ENCODE assay signal across 9 mouse cellular contexts in the genomic region with DNA sequence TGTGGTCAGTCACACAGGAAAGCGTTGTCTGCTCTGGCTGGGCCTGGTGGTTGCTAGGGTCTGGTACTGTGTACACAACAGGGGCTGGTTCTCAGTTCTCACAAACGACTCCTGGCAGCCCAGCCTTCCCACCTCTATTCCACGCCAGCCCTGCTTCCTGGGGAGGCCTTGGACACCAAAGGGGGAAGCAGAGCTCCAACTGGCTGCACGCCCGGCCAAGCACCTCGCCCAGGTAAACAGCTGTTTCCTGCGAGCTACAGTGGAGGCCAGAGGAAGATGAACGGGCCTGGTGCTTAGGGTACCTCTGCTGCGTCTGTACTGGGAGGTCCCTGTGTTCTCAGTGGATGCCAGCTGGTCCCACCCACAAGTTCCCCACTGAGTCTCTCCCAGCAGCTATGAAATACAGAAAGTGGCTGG. TPM values are rescaled to one million over a fixed set of nuclear protein-coding genes. Genes with fewer than 3 reads are reported as not detected.
DNase-seq lines count a peak whose midpoint lies in the region; ATAC-seq and TF ChIP-seq lines count a peak whose summit lies in the region.
"Had no signal": no experiment of that assay in that cellular context is flagged by ENCODE, and none has a peak within 500 bp of the region (broad histone marks: within the 10 kb centered on the region; RNA-seq: fewer than 3 reads in every experiment).

No protein-coding gene starts in this region.

- no peak for DNase-seq in forebrain, embryonic 14.5 days (ENCODE audit: low spot score)
- peak; percentile 7 for DNase-seq in brain, embryonic 14.5 days (ENCODE audit: low read depth)
- DNase-seq in heart, postnatal 25 days (ENCODE audit: low spot score), result peak; percentile 8
- no peak for DNase-seq in limb, embryonic 10.5 days (ENCODE audit: low spot score)
- DNase-seq in thymus, postnatal 14 days, result no peak

- no peak for ATAC-seq in forebrain, embryonic 13.5 days
- no peak for ATAC-seq in forebrain, embryonic 14.5 days
- no peak for ATAC-seq in neural tube, embryonic 14.5 days (ENCODE audit: low read depth)
- no peak for ATAC-seq in granulocyte monocyte progenitor cell, adult 5-6 weeks (replicated peaks; ENCODE audit: poor library complexity, severe bottlenecking)

- no peak overlapping the region for H3K4me3 ChIP-seq in forebrain, embryonic 13.5 days
- H3K4me3 ChIP-seq in forebrain, embryonic 14.5 days (ENCODE audit: low read depth, low read length), result no peak overlapping the region
- no peak overlapping the region for H3K4me3 ChIP-seq in limb, embryonic 10.5 days
- H3K4me3 ChIP-seq in neural tube, embryonic 14.5 days (ENCODE audit: low read depth, low read length), result no peak overlapping the region

- peaks cover 24% of the 10 kb centered on the region for H3K4me1 ChIP-seq in forebrain, embryonic 13.5 days
- H3K4me1 ChIP-seq in forebrain, embryonic 14.5 days (ENCODE audit: control insufficient read depth, insufficient read depth, low read length), result peaks cover 5% of the 10 kb centered on the region; the same call in 1 of the 2 replicates
- H3K4me1 ChIP-seq in limb, embryonic 10.5 days, result peaks cover 54% of the 10 kb centered on the region
- H3K4me1 ChIP-seq in neural tube, embryonic 14.5 days (ENCODE audit: control insufficient read depth, insufficient read depth, low read length), result peaks cover 18% of the 10 kb centered on the region

- no peaks in the 10 kb centered on the region for H3K9me3 ChIP-seq in forebrain, embryonic 13.5 days (replicated peaks)
- H3K9me3 ChIP-seq in forebrain, embryonic 14.5 days (replicated peaks; ENCODE audit: control insufficient read depth, low read length), result no peaks in the 10 kb centered on the region
- H3K9me3 ChIP-seq in limb, embryonic 10.5 days (replicated peaks), result no peaks in the 10 kb centered on the region
- no peaks in the 10 kb centered on the region for H3K9me3 ChIP-seq in neural tube, embryonic 14.5 days (ENCODE audit: control insufficient read depth, low read length)

- peak overlapping the region; percentile 39; the same call in 1 of the 2 replicates for H3K9ac ChIP-seq in forebrain, embryonic 13.5 days
- H3K9ac ChIP-seq in forebrain, embryonic 14.5 days (ENCODE audit: low read length), result no peak overlapping the region
- peak overlapping the region; percentile 16; the same call in 1 of the 2 replicates for H3K9ac ChIP-seq in neural tube, embryonic 14.5 days (replicated peaks; ENCODE audit: low read depth, low read length)

- peaks cover 7% of the 10 kb centered on the region for H3K36me3 ChIP-seq in forebrain, embryonic 13.5 days (ENCODE audit: poor library complexity, severe bottlenecking)
- H3K36me3 ChIP-seq in forebrain, embryonic 14.5 days (ENCODE audit: control insufficient read depth, insufficient read depth, low read length), result peaks cover 10% of the 10 kb centered on the region
- peaks cover 26% of the 10 kb centered on the region for H3K36me3 ChIP-seq in limb, embryonic 10.5 days
- peaks cover 6% of the 10 kb centered on the region for H3K36me3 ChIP-seq in neural tube, embryonic 14.5 days (ENCODE audit: control insufficient read depth, insufficient read depth, low read length)

- intact Hi-C loops in heart, postnatal 25 days (cut with DNase I), result no loop called here

- WGBS in forebrain, embryonic 13.5 days, result 74% methylated on average over 9 of the region's 9 CpGs
- WGBS in forebrain, embryonic 14.5 days, result 70% methylated on average over 9 of the region's 9 CpGs
- WGBS in limb, embryonic 10.5 days, result 66% methylated on average over 9 of the region's 9 CpGs
- 53% methylated on average over 9 of the region's 9 CpGs for WGBS in neural tube, embryonic 14.5 days

- no peaks in the 10 kb centered on the region for H3K27me3 ChIP-seq in forebrain, embryonic 13.5 days
- no peaks in the 10 kb centered on the region for H3K27me3 ChIP-seq in forebrain, embryonic 14.5 days (replicated peaks; ENCODE audit: control insufficient read depth, insufficient read depth, low read length)
- no peaks in the 10 kb centered on the region for H3K27me3 ChIP-seq in limb, embryonic 10.5 days (ENCODE audit: low read depth, poor library complexity, severe bottlenecking)
- no peaks in the 10 kb centered on the region for H3K27me3 ChIP-seq in neural tube, embryonic 14.5 days (ENCODE audit: control insufficient read depth, insufficient read depth, low read length)

- H3K4me2 ChIP-seq in forebrain, embryonic 13.5 days, result no peak overlapping the region
- H3K4me2 ChIP-seq in forebrain, embryonic 14.5 days (ENCODE audit: low read length), result no peak overlapping the region
- no peak overlapping the region for H3K4me2 ChIP-seq in neural tube, embryonic 14.5 days (ENCODE audit: low read depth, low read length)

- peak overlapping the region; percentile 54; the same call in 1 of the 2 replicates for H3K27ac ChIP-seq in forebrain, embryonic 13.5 days
- H3K27ac ChIP-seq in forebrain, embryonic 14.5 days (ENCODE audit: low read depth, low read length), result no peak overlapping the region
- H3K27ac ChIP-seq in limb, embryonic 10.5 days, result peak overlapping the region; percentile 50
- H3K27ac ChIP-seq in neural tube, embryonic 14.5 days (ENCODE audit: low read depth, low read length), result peak overlapping the region; percentile 44

- no peak for TF ChIP-seq POLR2A in brain, embryonic 14.5 days (IDR thresholded peaks at IDR 0.05; ENCODE audit: borderline replicate concordance, extremely low read depth, insufficient read depth, insufficient read length, poor library complexity, severe bottlenecking)

- TF ChIP-seq CTCF in brain, embryonic 14.5 days (IDR thresholded peaks at IDR 0.05; ENCODE audit: borderline replicate concordance, extremely low read depth, insufficient read depth, insufficient read length), result no peak

RNA-seq across cellular contexts. Expression of gene Crtc1, which starts 29.9 kb away (rescaled TPM):
- 23.4 and 28.2 TPM in 2 replicates for polyA plus RNA-seq in forebrain, embryonic 13.5 days (2015; fragmentation: Nextera tagmentation; extraction: Ambion mirVana)
- 23.9 and 30.7 TPM in 2 replicates for polyA plus RNA-seq in forebrain, embryonic 14.5 days (2014; fragmentation: Nextera tagmentation; extraction: Ambion mirVana)
- 49.7 and 77.0 TPM in 2 replicates for polyA plus RNA-seq in brain, embryonic 14.5 days (2012; rRNA removed)
- 10 to 100 TPM; 10.3 to 10.6 TPM for total RNA-seq in heart, postnatal 25 days (2021)
- polyA plus RNA-seq in limb, embryonic 10.5 days (2016; fragmentation: Nextera tagmentation; extraction: Ambion mirVana), result 20.1 and 23.2 TPM in 2 replicates
- polyA plus RNA-seq in neural tube, embryonic 14.5 days (2014; fragmentation: Nextera tagmentation; extraction: Ambion mirVana), result 48.2 and 55.9 TPM in 2 replicates
- 7.4 and 19.5 TPM in 2 replicates for total RNA-seq in granulocyte monocyte progenitor cell, adult 5-6 weeks (2014; fragmentation: Nextera tagmentation)
- total RNA-seq in granulocyte monocyte progenitor cell, adult 5-6 weeks (2017), result 2.3 and 4.8 TPM in 2 replicates

RNA-seq across cellular contexts. Expression of gene Comp, which starts 36.1 kb away (rescaled TPM):
- 0.18 and 0.35 TPM in 2 replicates for polyA plus RNA-seq in forebrain, embryonic 13.5 days (2015; fragmentation: Nextera tagmentation; extraction: Ambion mirVana)
- 0.48 TPM in 1 of 2 replicates, not detected in the other for polyA plus RNA-seq in forebrain, embryonic 14.5 days (2014; fragmentation: Nextera tagmentation; extraction: Ambion mirVana)
- polyA plus RNA-seq in brain, embryonic 14.5 days (2012; rRNA removed), result 0.12 and 0.64 TPM in 2 replicates
- total RNA-seq in heart, postnatal 25 days (2021), result 1 to 10 TPM; 6.1 to 7.0 TPM
- polyA plus RNA-seq in limb, embryonic 10.5 days (2016; fragmentation: Nextera tagmentation; extraction: Ambion mirVana), result 0.08 and 0.35 TPM in 2 replicates
- polyA plus RNA-seq in neural tube, embryonic 14.5 days (2014; fragmentation: Nextera tagmentation; extraction: Ambion mirVana), result 0.20 and 0.41 TPM in 2 replicates
- total RNA-seq in granulocyte monocyte progenitor cell, adult 5-6 weeks (2014; fragmentation: Nextera tagmentation), result 0.88 TPM in 1 of 2 replicates, not detected in the other
- total RNA-seq in granulocyte monocyte progenitor cell, adult 5-6 weeks (2017), result not detected in 2 replicates
- total RNA-seq: liver, adult 2 months had no signal
- polyA plus RNA-seq: liver, adult 2 months had no signal

RNA-seq across cellular contexts. Expression of gene Upf1, which starts 56.4 kb away (rescaled TPM):
- 14.2 and 16.3 TPM in 2 replicates for polyA plus RNA-seq in forebrain, embryonic 13.5 days (2015; fragmentation: Nextera tagmentation; extraction: Ambion mirVana)
- 11.8 and 14.0 TPM in 2 replicates for polyA plus RNA-seq in forebrain, embryonic 14.5 days (2014; fragmentation: Nextera tagmentation; extraction: Ambion mirVana)
- 20.5 and 40.3 TPM in 2 replicates for polyA plus RNA-seq in brain, embryonic 14.5 days (2012; rRNA removed)
- 10 to 100 TPM; 43.2 to 46.3 TPM for total RNA-seq in heart, postnatal 25 days (2021)
- 25.6 and 26.7 TPM in 2 replicates for polyA plus RNA-seq in limb, embryonic 10.5 days (2016; fragmentation: Nextera tagmentation; extraction: Ambion mirVana)
- polyA plus RNA-seq in neural tube, embryonic 14.5 days (2014; fragmentation: Nextera tagmentation; extraction: Ambion mirVana), result 14.4 and 15.0 TPM in 2 replicates
- 30.6 and 33.7 TPM in 2 replicates for total RNA-seq in granulocyte monocyte progenitor cell, adult 5-6 weeks (2014; fragmentation: Nextera tagmentation)
- total RNA-seq in granulocyte monocyte progenitor cell, adult 5-6 weeks (2017), result 24.2 and 30.8 TPM in 2 replicates

Comparison
In these comparisons a context has a peak if more than half of its experiments do, and no peak if none do; other contexts are left out.
1. DNase-seq: peak in brain, embryonic 14.5 days (single experiment) and heart, postnatal 25 days (single experiment); none in forebrain, embryonic 14.5 days (single experiment), limb, embryonic 10.5 days (single experiment) and thymus, postnatal 14 days (single experiment).